Mouse (Mus musculus): Measurements from ENCODE around the gene Cntnap2.
"Not testable (repeated sequence)": the region's sequence is repeated elsewhere in the genome, so short reads cannot be mapped to it uniquely, and the experiment has no call there.

DNA sequence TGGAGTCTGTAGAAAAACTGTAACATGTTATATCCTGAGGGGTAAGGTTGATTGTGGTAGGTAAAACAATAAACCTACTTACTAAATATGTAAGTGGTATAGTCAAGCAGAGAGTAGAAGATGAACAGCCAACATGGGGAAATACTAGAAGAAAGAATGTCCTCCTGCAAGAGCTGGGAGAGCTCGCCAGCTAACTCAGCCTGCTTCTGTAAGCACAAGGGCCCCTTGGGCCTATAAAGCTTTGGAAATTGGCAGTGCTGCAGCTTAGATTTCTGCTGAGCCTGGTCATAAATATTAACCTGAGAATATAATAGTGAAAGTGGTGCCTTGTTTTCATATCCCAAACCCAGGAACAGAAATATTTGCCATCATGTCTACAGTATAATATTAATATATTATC lies 2164.4 kb downstream of the Cntnap2 start:
- not testable (repeated sequence) for TF ChIP-seq CTCF, EP300 (IDR thresholded peaks at IDR 0.05; ENCODE audit: low read depth)

Measured in liver, postnatal 0 days (tissue).